Mouse (Mus musculus) testis, adult 2 months (tissue): ENCODE data around the gene Ppp1r1c.

ENCODE experiments used
- CTCF ChIP-seq: fragments of 200-500 bp; IDR thresholded peaks from 2 replicates; pipeline ENCODE4 v1.5.1; 2012; ENCODE audit warnings: low read depth, mild to moderate bottlenecking, inconsistent platforms, low read length, moderate library complexity; ENCODE audit not compliant: control insufficient read depth, insufficient read depth, insufficient replicate concordance
- POLR2A ChIP-seq: fragments of 200-500 bp; IDR thresholded peaks from 2 replicates; pipeline ENCODE4 v1.6.1; 2012; ENCODE audit warnings: low read depth, mild to moderate bottlenecking, inconsistent platforms, low read length, moderate library complexity; ENCODE audit not compliant: control insufficient read depth

- TF ChIP-seq POLR2A = no peak
- TF ChIP-seq CTCF = no peak
These were observed 16.7 kb upstream of the Ppp1r1c start for GRCm38 (mm10) chr2:79690838-79691237.
